Mouse (Mus musculus): ENCODE data around the gene Cfap157.
A peak's percentile ranks its signal among the peaks of the same experiment; 100 is the strongest.

Cfap157 gene

DNA sequence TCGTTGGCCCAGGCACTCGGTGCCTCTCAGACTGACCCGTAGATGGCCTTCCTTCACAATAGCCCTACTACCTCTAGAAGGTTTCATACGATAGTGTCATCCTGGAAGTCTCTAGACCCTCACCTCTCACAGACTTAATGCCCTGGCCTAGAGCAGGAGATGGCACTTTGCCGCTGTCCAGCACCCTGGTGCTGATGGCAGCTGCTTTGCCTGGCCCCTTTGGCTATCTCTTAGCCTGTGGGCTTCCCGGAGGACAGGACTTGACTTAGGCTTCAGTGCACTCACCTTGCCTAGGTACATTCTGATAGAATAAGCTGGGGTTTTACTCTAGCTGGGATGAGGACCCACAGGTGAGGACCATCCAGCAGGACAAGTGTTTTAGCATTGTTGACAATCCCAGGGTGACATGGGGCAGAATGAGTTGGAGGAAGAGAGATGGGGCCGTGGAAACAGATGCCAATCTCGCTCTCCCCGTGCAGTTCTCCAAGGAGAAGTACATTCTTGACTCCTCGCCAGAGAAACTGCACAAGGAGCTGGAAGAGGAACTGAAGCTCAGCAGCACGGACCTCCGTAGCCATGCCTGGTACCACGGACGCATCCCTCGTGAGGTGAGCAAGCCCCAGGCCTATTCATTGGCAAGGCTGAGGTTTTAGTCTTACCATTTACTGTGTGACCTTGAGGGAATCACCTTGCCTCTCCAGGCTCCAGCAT is 39.8 kb downstream of the Cfap157 start:
- peak; percentile 50 for DNase-seq

- DNase-seq, result no peak
Observed at GRCm38 (mm10) chr2:32742173-32742531, 42.1 kb downstream of the Cfap157 start.

- peak; percentile 55 for DNase-seq
Observed at GRCm38 (mm10) chr2:32741273-32742172, 42.7 kb downstream of the Cfap157 start.

DNA sequence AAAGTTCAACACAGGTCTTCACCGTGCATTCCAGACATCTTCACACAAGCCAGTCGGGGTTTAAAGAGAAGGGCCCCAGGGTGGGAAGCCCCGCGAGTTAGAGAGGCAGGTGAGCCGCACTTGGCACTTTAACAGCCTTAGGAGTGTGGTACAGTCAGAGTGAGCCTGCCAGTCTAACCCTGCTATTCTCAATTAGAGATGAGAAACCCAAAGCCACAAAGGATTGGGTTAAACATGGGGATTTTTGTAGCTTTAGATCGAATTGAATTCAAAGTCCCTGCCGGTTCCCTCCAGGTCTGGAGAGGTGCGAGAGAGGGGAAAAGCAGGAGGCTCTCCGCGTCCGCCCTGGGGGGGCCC is 43.3 kb downstream of the Cfap157 start, which contains the start of gene 6330409D20Rik:
TSS of gene 6330409D20Rik (minus strand) at position 101 of the 357 bp plus-strand sequence.
- no peak for DNase-seq

GRCm38 (mm10) chr2:32739311-32739710 is 44.9 kb downstream of the Cfap157 start:
- no peak for DNase-seq

GRCm38 (mm10) chr2:32737008-32737407 is 47.2 kb downstream of the Cfap157 start:
- DNase-seq, result no peak

DNA sequence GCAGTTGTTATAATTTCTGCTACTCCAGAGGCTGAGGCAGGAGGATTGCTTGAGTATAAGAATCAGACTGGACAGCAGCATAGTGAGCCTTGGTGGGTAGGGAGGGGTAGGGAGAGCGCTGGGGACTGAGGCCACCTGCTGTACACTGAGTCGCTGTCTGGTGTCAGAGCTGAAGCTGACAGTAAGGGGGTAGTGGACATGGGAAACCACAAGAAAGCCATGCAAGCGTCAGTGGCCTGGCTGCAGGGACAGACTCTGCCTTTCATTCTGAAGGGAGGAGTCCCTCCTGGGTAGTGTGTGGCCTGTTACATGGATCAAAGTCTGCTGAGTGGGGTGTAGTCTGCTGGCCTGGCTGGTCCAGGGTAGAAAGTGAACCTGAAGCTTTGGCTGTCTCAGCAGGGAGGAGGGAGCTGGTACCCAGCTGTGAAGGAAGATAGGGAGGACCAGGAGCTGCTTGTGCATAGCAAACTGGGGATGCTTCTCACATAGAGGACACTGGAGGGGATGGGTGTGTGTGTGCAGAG is 47.9 kb downstream of the Cfap157 start:
- no peak for DNase-seq

DNA sequence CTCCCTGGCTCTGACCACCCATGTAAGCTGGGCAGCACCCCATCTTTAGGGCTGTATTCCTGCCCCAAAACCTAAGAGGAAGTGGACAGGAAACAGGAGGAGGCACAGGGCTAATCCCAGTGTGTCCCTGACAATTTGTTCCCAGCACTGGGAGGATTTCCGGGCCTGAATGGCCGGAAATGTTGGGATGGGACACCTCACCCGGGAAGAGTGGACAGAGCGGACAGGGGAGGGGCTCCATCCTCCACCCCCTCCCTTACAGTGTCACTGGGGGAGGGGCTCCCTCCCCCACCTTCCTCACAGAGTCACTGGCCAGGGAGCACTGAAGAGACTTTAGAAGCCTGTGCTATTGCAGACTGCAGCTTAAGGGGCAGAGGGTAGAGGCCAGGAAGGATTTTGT is 49.3 kb downstream of the Cfap157 start:
- DNase-seq, result peak; percentile 89

DNA sequence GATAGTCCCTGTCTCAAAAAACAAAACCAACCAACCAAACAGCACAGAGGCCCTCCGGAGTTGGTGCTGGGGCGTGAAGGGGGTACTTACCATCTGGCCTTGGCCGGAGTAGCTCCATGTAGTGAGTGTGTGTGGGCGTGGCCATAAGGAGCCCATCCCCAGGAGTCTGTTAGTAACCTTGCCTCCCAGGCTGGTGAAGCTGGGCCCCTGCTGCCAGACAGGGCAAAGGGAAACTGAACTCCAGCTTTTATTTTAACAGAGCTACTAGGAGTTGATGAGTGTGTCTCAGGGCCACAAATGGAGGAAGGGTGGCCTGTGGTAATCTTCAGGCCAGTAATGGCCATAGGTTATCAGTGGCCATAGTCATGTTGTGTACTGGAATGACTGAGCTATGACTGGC is 49.7 kb downstream of the Cfap157 start:
- DNase-seq, result peak; percentile 54

DNA sequence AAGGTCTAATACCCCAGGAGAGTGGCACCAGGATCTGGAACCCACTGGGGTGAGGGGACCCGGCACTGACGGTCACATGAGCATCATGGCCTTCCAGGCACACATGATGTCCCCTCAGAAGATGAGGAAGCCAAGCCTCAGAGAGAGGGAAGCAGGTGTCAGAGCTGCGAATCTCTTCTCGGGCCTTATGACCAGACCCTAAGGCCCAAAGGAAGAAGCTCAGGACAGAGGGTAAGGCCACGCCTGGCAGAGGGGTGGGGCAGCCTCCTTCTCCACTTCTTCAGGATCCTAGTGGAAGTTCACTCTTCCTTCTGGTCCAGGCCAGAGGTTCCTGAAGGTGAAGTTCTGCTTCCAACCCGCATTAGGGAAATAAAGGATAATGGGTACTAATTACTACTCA is 51.5 kb downstream of the Cfap157 start:
- DNase-seq, result no peak

- DNase-seq, result no peak
Observed at GRCm38 (mm10) chr2:32731911-32732310, 52.3 kb downstream of the Cfap157 start.

DNA sequence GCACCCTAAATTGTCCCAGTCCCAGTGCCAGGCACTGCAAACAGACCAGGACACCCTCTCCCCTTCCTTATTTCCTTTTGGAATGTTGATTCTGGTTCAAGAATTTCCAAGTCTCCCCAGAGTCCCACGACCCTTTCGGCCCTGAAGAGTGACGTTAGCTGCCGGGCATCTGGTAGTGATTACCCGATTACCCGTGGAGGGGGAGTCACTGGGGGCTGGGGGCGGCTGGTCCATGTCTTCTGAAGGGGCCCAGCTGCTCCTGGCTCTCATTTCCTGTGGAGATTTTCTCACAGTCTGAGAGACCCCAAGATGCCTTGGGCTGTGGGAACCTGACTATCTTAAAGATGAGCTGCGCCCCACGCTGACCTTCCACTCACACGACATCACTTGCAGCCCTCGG is 53.4 kb downstream of the Cfap157 start:
- DNase-seq, result no peak

- DNase-seq, result no peak
Observed at GRCm38 (mm10) chr2:32729547-32729946, 54.7 kb downstream of the Cfap157 start.

GRCm38 (mm10) chr2:32728463-32728862 is 55.8 kb downstream of the Cfap157 start:
- DNase-seq, result peak; percentile 70

GRCm38 (mm10) chr2:32727435-32727834 is 56.8 kb downstream of the Cfap157 start:
- peak; percentile 99 for DNase-seq
